Mouse (Mus musculus): ENCODE data around the gene Tbc1d24.

Tbc1d24 gene

DNA sequence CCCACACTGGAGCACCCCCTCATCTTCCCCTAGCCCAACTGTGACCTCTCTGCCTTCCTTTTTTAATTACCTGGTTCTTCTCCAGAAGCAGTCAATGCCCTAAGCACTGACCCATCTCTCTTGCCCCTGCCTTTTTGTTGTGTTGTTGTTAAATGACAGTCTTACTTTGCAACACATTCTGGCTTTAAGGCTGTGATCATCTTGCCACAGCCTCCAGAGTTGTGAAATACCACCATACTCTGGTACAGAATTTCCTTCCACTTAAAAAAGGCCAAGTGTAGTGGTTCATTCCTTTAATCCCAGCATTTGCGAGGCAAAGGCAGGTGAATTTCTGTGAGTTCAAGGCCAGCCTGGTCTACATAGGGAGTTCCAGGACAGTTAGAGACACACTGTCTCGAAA, 14.4 kb downstream of the Tbc1d24 start:
- no peak for DNase-seq (ENCODE audit: low read depth, low spot score)

DNA sequence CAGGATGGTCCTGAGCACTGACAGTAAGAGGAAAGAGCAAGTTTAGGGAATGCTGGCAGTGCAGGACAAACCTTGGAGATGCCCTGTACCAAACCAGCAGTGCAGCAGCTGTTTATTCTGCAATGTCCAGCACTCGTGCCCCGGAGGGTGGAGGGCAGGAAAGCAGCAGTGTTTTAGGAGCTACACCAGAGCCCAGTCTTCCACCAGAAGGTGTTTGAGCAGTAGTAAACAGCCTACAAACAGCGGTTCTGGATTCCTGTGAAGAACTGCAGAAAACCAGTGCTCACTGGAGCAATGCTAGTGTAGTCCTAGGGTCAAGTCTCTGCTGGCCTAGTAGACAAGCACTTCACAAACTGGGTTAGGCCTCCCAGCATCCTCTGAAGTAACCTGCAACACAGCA, 31.1 kb downstream of the Tbc1d24 start:
- DNase-seq (ENCODE audit: low read depth, low spot score), result no peak

DNA sequence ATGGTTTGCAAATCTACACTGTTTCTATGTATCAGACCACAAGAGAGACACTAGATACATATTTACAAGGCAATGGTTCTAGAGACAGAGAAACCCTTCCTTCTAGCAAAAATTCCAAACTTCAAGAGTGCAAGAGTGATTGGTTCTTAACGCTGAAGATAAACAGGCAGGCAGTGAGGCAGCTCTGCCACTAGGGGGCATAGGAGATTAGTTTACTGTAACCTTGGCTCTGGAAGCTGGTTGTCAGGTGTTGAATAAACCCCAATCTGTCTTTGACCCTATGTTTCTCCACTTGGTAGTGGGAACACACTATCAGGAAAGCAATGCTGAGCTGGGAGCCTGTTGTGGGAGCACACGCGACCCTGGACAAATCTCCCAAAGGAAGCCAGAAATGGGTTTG, 31.9 kb downstream of the Tbc1d24 start:
- peak; percentile 73 for DNase-seq (ENCODE audit: low read depth, low spot score)

DNA sequence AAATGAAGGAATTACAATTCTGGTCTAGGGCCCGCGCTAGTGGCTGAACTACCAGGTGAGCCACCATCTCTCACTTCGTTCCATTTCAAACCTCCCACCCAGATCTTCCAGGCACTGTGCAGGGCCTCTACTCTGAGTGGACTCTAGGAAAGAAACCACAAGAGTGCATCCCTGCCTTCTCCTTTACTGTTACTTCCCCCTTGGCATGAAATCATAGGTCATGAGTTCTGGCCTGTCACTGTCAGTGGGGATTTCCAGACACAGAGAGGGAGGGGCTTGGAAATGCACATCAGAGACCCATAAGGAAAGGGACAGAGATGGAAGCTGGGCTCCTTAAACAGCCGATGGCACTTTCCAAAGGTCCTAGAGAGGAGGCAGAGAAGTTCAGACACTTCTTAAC, 33.6 kb downstream of the Tbc1d24 start:
- DNase-seq (ENCODE audit: low read depth, low spot score), result no peak

DNA sequence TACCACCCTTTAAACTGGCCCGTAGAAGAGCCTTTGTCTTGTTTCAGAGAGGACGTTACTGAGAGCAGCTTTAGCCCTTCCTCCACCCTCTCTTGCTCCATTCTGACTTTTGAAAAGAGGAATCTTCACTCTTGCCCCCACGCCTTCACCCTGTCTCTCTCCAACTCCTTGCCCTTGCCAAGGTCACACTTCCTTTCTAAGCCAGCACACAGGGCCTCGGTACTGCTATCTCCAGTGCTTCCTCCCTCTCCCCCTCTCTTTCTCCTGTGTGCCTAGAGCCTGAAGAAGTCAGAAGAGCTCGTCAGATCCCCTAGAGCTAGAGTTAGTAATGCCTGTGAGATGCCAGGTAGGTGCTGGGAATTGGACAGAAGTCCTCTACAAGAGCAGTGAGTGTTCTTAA, 34.6 kb downstream of the Tbc1d24 start:
- no peak for DNase-seq (ENCODE audit: low read depth, low spot score)

DNA sequence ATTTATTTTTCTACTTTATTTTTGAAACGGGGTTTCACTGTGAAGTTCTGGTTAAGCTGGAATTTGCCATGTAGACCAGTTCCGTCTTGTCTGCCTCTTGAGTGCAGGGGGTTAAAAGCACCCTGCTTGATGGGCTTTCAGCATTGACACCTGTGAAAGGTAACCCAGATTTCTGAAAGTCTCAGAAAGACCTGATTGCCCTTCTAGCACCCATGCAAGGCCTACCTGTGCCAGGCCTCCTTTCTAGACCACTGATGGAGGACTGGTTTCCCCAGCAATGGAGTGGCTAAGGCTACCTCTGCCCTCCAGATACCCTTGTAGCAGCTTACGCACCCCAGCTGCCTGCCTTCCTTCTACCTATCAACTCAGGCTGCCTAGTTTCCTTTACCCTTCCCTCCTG, 35.2 kb downstream of the Tbc1d24 start:
- DNase-seq (ENCODE audit: low read depth, low spot score), result no peak

DNA sequence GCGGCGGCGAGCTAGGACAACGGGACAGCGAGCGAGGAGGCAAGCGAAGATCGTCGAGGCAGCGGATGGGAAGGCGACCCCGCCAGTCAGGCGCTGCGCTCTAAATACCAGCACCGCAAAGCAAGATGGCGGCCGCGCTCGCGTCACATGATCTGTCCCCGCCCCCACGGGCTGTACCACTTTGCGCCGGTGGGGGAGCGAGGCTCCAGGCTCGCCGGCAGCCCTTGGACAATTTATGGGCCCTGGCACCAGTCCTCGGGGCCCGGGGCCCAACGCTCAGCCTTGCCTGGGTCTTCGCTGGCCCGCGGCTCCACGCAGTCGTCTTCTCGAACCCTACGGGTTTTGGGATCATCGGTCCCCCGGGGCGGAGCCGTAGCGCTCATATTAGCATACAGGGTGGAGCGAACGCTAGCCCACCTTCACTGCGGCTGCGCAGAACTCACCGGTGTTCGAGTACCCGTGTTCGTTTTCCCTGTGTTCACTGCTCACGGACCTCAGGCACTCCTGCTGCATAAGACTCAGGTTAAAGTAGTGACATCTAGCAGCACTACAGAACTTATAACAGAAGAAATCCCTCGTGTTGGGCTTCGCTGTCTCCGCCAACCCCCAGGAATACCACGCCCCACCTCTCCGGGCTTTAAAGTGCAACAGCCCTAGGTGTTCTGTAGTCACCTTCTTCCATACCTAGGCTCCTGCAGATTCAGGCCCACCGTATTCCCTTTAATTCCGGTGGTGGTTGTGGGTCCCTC, 35.9 kb downstream of the Tbc1d24 start, which contains the start of gene Atp6v0c:
TSS of gene Atp6v0c (minus strand) at position 386 of the 749 bp plus-strand sequence.
- DNase-seq (ENCODE audit: low read depth, low spot score), result peak; percentile 95

DNA sequence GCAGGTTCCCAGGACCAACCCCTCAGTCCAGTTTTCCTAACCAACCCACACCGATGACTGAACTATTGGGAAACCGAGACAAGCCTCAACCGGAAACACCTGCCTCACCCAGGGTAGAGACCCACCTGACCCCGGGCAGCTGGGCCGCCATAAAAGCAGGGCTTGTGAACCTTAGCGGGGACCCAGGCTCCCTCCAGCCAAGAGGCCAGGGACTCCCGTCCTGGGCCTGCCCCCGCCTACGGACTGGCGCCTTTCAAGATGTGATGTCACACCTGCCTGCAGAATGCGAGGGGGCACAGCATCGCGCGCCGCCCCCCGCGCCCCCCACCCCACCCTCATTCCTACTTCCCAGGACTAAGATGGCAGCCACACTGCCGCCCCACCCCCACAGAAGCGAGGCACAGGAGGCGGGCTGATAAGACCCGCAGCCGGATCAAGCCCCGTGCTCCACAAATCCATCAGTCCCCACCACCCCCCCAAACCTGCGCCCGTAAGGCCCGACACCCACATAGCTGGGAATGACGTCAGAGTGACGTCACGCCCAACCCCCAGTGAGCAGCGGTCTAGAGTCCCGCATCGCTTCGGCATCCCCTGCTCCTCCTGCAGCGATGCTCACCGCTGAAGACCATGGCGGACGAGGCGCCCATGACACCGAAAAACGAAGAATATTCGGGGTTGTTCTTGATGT, 36.6 kb downstream of the Tbc1d24 start:
- peak; percentile 62 for DNase-seq (ENCODE audit: low read depth, low spot score)

DNA sequence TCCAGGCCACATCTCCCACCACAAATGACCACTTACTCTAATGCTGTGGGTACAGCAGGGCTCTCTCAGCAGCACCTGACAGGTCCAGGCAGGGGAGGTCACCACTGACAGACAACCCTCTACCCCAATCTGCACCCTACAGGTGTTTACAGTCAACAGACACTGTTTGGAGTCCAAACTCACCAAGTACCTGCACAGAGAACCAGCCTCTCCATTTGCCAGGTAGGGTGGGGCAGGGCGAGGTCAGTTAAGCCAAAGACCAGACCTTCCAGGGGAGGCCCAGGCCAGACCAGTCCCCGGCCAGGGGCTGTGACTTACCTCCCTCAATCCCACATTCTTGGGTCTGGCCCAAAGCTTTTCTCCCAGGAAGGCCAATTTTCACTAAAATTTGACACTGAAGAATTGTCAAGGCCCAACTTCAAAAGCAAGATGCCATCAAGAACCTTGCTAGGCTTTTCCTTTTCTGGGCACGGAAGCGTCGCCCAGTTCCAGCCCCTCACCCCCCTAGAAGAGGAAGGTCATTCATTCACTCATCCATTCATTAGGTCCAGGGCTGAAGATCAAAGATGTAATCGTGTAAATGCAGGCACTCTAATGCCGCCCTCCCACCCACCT, 37.4 kb downstream of the Tbc1d24 start:
- no peak for DNase-seq (ENCODE audit: low read depth, low spot score)

DNA sequence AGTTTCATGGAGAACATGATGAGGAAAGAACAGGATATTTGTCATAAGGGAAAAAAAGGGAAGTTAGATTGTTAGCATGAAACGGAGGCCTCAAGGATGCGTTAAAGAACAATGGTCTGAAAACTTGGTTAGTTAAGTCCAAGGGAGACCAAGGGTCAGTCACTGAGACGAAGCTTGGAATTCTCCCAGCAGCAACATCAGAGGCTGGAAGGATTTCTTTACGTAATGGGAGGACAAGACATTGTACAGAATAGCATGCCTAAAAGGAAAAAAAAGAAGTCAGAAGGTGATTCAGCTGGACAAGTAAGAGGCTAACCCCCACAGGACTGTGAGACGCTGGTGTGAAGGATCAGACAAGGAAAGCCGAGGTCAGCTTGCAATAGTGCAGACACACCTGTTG, 38.2 kb downstream of the Tbc1d24 start:
- DNase-seq (ENCODE audit: low read depth, low spot score), result no peak

DNA sequence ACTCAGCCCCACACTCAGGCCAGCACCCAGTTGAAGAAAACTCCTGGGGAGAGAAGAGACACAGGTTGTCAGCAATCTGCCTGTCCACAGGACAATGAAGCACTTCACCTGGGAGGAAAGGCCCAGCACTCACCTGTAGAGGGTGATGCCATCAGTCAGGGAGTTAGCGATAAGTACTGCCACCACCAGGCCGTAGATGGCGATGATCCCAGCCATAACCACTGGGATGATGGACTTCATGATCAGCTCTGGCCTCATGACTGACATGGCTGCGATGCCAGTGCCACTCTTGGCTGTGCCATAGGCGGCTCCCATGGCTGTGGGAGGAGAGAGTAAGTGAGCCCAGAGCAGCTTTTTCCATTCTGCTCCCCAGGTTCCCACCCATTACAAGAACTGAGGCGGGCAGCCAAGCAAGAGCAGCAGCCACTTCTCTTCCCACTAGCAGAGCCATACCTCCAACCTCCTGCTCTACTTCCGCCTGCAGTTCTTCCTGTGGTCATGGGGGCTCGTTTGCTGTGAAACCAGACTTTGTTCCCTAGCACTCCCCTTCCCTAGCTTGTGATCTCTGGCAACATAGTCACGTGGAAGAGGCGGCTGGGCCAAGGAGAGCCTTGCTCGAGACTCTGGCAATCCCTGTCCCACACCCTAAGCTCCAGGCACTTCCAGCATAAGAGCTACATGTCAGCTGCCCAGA, 40.6 kb downstream of the Tbc1d24 start:
- DNase-seq (ENCODE audit: low read depth, low spot score), result no peak

DNA sequence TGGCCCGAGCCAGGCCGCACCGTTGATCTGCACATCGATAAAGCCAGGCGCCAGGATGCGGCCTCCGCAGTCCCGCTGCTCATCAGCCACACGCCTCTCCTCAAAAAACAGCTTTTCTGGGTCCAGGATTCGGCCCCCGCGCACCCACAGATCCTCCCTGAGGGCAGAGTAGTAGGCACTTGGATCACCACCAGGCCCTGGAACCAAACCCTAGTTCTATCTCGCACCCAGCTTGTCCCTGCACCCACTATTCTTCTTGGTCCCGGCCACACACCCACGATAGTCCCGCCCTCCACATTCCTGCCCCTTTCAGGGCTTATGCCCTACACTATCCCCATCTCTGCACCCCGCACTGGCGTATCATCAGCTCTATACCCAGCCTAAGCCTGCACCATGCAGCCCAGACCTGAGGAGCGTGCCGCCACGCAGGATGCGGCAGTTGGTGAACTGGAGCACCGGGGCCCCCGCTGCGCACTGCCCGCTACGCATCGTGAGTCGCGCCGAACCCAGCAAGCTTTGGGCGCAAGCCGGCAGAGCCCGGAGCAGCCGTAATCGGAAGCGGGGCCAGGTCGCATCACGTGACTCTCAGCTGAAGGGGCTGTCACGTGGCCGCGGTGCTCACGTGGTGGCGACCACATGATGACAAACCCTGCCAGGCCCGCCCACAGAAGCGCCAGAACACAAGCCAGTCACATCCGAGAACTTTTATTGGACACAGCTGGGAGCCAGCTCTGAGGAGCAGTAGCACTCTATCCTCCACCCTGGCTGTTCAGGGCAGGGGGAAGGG, 42.0 kb downstream of the Tbc1d24 start, which contains the start of gene Amdhd2:
TSS of gene Amdhd2 (minus strand) at position 591 of the 787 bp plus-strand sequence.
- DNase-seq (ENCODE audit: low read depth, low spot score), result peak; percentile 88

DNA sequence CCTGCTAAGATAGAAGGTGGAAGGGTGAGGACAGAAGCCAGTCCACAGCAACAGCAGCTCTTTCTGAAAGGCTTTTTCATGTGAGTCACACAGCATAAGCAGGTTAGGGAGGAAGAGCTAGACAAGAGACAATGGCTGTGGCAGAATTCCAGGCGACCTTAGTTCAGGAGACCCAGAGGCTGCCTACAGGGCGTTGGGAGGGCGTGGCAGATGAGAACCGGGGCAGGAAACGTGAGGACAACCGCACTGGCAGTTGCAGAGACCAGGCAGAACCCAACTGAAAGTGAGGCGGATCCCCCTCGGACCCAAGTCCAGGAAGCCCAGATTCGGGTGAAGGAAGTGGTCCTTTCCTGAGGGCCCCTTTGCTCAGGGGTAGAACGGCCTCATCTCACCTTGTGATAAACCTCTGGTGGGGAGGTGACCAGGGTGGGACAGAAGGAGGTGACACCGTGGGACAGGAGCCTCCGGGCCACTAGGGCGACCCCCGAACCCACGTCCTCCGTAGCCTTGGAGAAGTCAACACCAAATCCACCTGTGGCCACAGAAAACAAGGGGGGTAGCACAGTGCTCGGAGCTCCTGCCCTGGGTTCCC, 42.7 kb downstream of the Tbc1d24 start:
- no peak for DNase-seq (ENCODE audit: low read depth, low spot score)

DNA sequence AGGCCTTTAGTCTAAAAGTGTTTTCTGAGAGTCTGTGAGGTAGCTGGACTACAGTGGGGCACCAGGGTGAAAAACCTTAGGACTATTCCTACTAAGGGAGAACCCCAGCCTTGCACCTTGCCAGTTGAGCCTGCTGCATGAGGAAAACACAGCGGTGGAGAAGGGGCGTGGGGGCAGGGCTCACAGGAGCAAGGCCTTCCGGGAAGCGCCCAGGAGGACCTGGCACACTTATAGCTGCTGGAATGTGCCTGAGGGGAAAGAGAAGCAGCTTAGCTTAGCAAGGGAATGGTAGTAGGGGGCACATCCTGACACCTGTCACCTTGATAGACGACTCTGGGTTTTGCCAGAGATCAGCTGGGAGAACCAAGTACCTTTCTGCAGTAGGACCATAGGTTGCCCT, 43.9 kb downstream of the Tbc1d24 start:
- DNase-seq (ENCODE audit: low read depth, low spot score), result no peak

DNA sequence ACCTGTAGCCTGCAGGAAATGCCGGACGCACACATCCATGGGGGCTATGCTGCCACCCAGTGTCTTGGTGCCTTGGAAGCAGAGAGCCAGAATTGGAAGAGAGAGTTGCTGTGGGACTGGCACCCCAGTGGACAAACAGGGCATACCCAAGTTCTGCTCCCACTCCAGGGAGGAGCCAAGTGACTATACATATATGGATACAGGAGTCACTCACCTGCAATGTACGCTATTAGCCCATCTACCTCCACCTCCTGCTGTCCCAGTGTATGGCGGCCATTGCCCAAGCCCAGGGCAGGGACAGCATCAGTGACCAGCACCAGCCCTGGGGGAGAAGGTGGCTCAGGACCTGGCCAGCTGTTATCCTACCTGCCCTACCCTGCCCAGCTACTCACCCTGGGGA, 47.8 kb downstream of the Tbc1d24 start:
- DNase-seq (ENCODE audit: low read depth, low spot score), result no peak

DNA sequence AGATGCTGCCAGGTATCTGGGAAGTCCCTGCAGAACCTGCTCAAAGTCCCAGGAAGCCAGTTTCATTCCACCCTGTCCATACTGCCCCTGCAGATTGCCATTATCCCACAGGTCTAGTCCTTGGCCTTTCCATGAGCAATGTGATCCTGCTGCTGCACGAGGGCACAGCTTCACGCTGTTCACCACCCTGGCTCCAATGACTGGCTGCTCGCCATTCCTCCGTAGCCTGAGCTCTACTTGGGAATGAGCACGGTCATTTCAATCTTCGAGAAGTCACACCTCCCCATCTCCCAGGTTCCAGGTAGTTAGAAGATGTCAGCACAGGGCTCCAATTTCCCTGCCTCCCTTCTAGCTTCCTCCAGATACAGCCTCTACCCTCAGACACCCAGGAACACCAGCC, 48.2 kb downstream of the Tbc1d24 start:
- DNase-seq (ENCODE audit: low read depth, low spot score), result no peak

DNA sequence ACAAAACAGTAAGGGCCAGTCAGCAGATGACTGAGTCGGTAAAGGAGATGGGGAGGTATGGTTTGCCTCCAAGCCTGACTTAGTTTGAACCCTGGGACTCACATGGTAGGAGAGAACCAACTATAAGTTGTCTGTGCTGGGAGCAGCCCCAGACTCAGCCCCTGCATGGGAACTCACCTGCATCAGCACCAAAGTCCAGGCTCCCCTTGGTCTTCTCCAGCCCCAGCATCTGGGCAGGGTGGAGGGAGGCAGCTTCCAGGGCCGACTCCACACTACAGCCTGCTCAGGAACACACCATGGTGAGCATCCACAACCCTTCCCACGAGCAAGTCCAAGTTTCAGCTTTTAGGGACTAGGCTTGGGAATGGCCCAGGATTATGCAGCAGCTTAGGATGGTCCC, 49.0 kb downstream of the Tbc1d24 start:
- no peak for DNase-seq (ENCODE audit: low read depth, low spot score)

DNA sequence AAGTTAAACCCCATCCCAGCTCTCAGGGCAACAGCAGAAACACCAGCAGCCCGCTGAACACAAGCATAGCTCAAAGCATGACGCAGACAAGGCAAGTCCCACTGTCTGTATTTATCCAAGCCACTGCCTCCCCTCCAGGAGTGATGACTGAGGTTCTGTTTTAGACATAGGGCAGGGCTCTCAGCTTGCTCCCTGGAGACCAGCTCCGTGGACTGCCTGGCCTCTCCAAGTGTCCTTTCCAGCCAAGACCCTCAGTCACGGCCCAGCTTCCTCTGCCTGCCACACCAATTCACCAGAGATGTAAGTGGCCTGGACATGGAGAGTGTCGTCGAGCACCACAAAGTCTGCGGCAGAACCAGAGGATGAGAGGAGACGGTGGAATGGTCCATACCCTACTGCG, 49.6 kb downstream of the Tbc1d24 start:
- DNase-seq (ENCODE audit: low read depth, low spot score), result no peak

DNA sequence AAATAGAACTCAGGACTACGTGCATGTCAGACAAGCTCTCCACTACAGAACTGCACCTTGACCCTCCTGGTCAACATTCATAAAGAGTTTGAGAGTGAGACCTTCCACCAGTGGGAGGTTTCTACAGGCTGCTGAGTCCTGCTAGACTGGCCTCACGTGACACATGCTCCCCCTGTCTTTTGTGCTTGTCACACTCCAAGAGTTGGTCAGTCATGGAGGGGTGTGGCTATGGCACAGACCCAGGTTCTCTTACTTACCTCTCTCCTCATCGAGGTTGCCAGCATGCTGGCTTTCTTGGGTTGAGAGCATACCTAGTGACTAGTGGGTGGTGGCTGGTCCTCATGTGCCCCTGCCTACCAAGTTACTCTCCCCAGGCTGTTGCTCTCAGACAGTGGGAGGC, 50.9 kb downstream of the Tbc1d24 start:
- DNase-seq (ENCODE audit: low read depth, low spot score), result no peak

DNA sequence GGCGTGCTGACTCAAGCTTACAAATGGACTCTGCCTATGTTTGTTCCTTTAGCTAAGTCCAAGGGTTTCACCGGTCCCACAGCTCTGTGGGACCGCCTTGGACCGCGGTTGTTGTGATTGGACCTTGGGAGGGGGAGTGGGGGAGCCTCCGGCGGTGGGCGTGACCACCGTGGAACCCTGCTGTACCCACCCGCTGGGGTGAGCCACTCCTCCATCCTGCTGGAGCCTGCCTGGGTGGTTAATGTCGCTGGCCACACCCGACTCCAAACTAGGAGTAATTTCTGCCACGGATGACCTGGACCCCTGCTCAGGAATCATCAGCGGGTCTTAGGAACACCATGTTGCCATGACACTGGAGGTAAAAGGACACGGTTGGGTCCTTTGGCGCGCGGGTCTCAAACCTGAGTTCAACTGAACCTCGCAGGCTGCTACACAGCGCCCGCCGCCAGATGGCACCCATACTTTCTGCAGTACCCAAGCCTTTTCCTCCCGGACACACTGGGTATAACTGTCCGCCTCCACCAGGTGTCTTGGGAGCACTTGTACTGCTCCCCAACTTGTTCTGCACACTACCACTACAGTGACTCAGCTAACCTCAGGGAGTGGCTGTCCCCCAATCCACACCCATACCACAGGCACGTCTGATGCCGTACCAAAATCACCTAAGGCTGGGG, 53.3 kb downstream of the Tbc1d24 start:
- DNase-seq (ENCODE audit: low read depth, low spot score), result peak; percentile 90

Data from c-Kit-negative CD71-positive TER-119-positive erythroid progenitor cells, embryonic 14.5 days (primary cell).